Mouse (Mus musculus) bone marrow macrophage, adult 2 months (primary cell): ENCODE measurements around the gene Olfr1375. TPM values are rescaled to one million over a fixed set of nuclear protein-coding genes. Genes with fewer than 3 reads are reported as not detected.

Source experiments
- H3K27ac ChIP-seq: 2 replicates; pipeline ENCODE4 v1.5.1; 2012; ENCODE audit warnings: low read depth, low read length; ENCODE audit not compliant: insufficient read depth
- H3K4me1 ChIP-seq: 2 replicates; pipeline ENCODE4 v1.6.1; 2012; ENCODE audit warnings: low read length; ENCODE audit not compliant: control insufficient read depth, insufficient read depth
- H3K4me3 ChIP-seq: 2 replicates; pipeline ENCODE4 v1.5.1; 2012; ENCODE audit warnings: mild to moderate bottlenecking, low read length, moderate library complexity; ENCODE audit not compliant: insufficient read depth
- CTCF ChIP-seq: IDR thresholded peaks from 2 replicates; pipeline ENCODE4 v1.5.1; 2012; ENCODE audit warnings: low read depth, mild to moderate bottlenecking, low read length, moderate library complexity
- POLR2A ChIP-seq: IDR thresholded peaks from 2 replicates; pipeline ENCODE4 v1.6.1; 2012; ENCODE audit warnings: mild to moderate bottlenecking, low read depth, low read length, borderline replicate concordance
- polyA plus RNA-seq: library from polyadenylated mRNA; stranded (reverse); fragments of >200 nt; gene quantifications from 2 replicates; pipeline ENCODE4 v1.2.4, GENCODE M21; 2012; ENCODE audit not compliant: missing spikeins, insufficient read depth, insufficient read length

Olfr1375 gene
- polyA plus RNA-seq, 1 experiment, result not detected

GRCm38 (mm10) chr11:51051678-51052077 is 3.8 kb downstream of the Olfr1375 start:
- TF ChIP-seq POLR2A (no peak), CTCF (no peak)
- H3K4me3 ChIP-seq, result no peak overlapping the region
- H3K4me1 ChIP-seq, result no peaks in the 10 kb centered on the region
- no peak overlapping the region for H3K27ac ChIP-seq

- Histone ChIP-seq H3K4me1 (no peaks in the 10 kb centered on the region), H3K27ac (no peak overlapping the region), H3K4me3 (no peak overlapping the region)
- no peak for TF ChIP-seq CTCF
- TF ChIP-seq POLR2A, result no peak
Observed at GRCm38 (mm10) chr11:51053230-51053629, 5.3 kb downstream of the Olfr1375 start.

- Histone ChIP-seq H3K4me1 (no peaks in the 10 kb centered on the region), H3K4me3 (peak within 1 kb of the TSS; percentile 94)
- TF ChIP-seq CTCF (no peak), POLR2A (no peak)
Observed at GRCm38 (mm10) chr11:51059151-51059571, 11.3 kb downstream of the Olfr1375 start, which contains the start of gene Zfp354a. Zfp354a (plus strand) TSS chr11:51059257.

GRCm38 (mm10) chr11:51059640-51060039 is 11.7 kb downstream of the Olfr1375 start:
- H3K4me1 ChIP-seq, result no peaks in the 10 kb centered on the region
- TF ChIP-seq POLR2A (no peak), CTCF (no peak)
- no peak overlapping the region for H3K27ac ChIP-seq
- peak overlapping the region; percentile 94 for H3K4me3 ChIP-seq

More at GRCm38 (mm10) chr11:51059151-51059571, 11.3 kb downstream of the Olfr1375 start, which contains the start of gene Zfp354a:
- H3K27ac ChIP-seq, result no peak within 1 kb of the TSS

GRCm38 (mm10) chr11:51060981-51061380 is 13.1 kb downstream of the Olfr1375 start:
- TF ChIP-seq CTCF, result no peak
- no peak for TF ChIP-seq POLR2A
- no peaks in the 10 kb centered on the region for H3K4me1 ChIP-seq
- no peak overlapping the region for H3K27ac ChIP-seq
- no peak overlapping the region for H3K4me3 ChIP-seq

- TF ChIP-seq POLR2A (no peak), CTCF (no peak)
Observed at GRCm38 (mm10) chr11:51063276-51063675, 15.4 kb downstream of the Olfr1375 start.

GRCm38 (mm10) chr11:51063841-51064240 is 15.9 kb downstream of the Olfr1375 start:
- Histone ChIP-seq H3K4me1 (no peaks in the 10 kb centered on the region), H3K4me3 (no peak overlapping the region), H3K27ac (no peak overlapping the region)
- TF ChIP-seq POLR2A (no peak), CTCF (no peak)

More at GRCm38 (mm10) chr11:51063276-51063675, 15.4 kb downstream of the Olfr1375 start:
- no peak overlapping the region for H3K27ac ChIP-seq
- no peak overlapping the region for H3K4me3 ChIP-seq
- H3K4me1 ChIP-seq, result no peaks in the 10 kb centered on the region

GRCm38 (mm10) chr11:51084527-51084926 is 36.6 kb downstream of the Olfr1375 start:
- no peak overlapping the region for H3K27ac ChIP-seq
- H3K4me3 ChIP-seq, result no peak overlapping the region
- TF ChIP-seq CTCF (no peak), POLR2A (no peak)
- H3K4me1 ChIP-seq, result no peaks in the 10 kb centered on the region

GRCm38 (mm10) chr11:51085269-51085668 is 37.4 kb downstream of the Olfr1375 start:
- Histone ChIP-seq H3K4me1 (no peaks in the 10 kb centered on the region), H3K4me3 (no peak overlapping the region), H3K27ac (no peak overlapping the region)
- TF ChIP-seq CTCF (no peak), POLR2A (no peak)

Other genes starting within 250 kb of the Olfr1375 start
- gene Zfp354c, start 220.4 kb upstream of the Olfr1375 start, polyA plus RNA-seq, result 0.82 and 0.89 TPM in 2 replicates
- not detected in 2 replicates for gene Zfp879, start 206.6 kb upstream of the Olfr1375 start, polyA plus RNA-seq
- not detected in 2 replicates for gene Grm6, start 197.4 kb upstream of the Olfr1375 start, polyA plus RNA-seq
- gene Zfp454, start 160.5 kb upstream of the Olfr1375 start, polyA plus RNA-seq, result not detected in 2 replicates
- 0.80 and 2.0 TPM in 2 replicates for gene Zfp2, start 131.9 kb upstream of the Olfr1375 start, polyA plus RNA-seq
- gene Zfp354b, start 116.5 kb upstream of the Olfr1375 start, polyA plus RNA-seq, result not detected in 2 replicates
- gene 4933414I15Rik, start 104.3 kb upstream of the Olfr1375 start, polyA plus RNA-seq, result not detected in 2 replicates
- gene Prop1, start 94.3 kb upstream of the Olfr1375 start, polyA plus RNA-seq, result not detected in 2 replicates
- not detected in 2 replicates for gene Olfr1378, start 81.6 kb upstream of the Olfr1375 start, polyA plus RNA-seq
- not detected in 2 replicates for gene Olfr1377, start 66.1 kb upstream of the Olfr1375 start, polyA plus RNA-seq
- not detected in 2 replicates for gene Olfr51, start 44.5 kb upstream of the Olfr1375 start, polyA plus RNA-seq
- not detected in 2 replicates for gene Olfr54, start 33.9 kb upstream of the Olfr1375 start, polyA plus RNA-seq
- not detected in 2 replicates for gene Zfp354a, start 11.1 kb downstream of the Olfr1375 start, polyA plus RNA-seq
- not detected in 2 replicates for gene Gm12569, start 172.4 kb downstream of the Olfr1375 start, polyA plus RNA-seq
- gene Clk4, start 213.6 kb downstream of the Olfr1375 start, polyA plus RNA-seq, result 114 and 143 TPM in 2 replicates
- not detected in 2 replicates for gene BC049762, start 214.9 kb downstream of the Olfr1375 start, polyA plus RNA-seq
- 0.13 TPM in 1 of 2 replicates, not detected in the other for gene Col23a1, start 241.8 kb downstream of the Olfr1375 start, polyA plus RNA-seq